Mouse (Mus musculus): ENCODE results near the gene Armh1. TPM values are rescaled to one million over a fixed set of nuclear protein-coding genes. Genes with fewer than 3 reads are reported as not detected.

Armh1 gene
- polyA plus RNA-seq, 1 experiment from 2014 or later: 1.4 TPM

GRCm38 (mm10) chr4:117280397-117280930 is 28.5 kb upstream of the Armh1 start:
- ATAC-seq (ENCODE audit: insufficient number of reproducible peaks, insufficient read depth, low FRiP score, low TSS enrichment, low read depth): no peak
- H3K4me1 ChIP-seq: peaks cover 19% of the 10 kb centered on the region
- WGBS: 89% methylated on average over 8 of the region's 8 CpGs
- no peak overlapping the region for H3K9ac ChIP-seq
- H3K4me2 ChIP-seq: no peak overlapping the region
- H3K9me3 ChIP-seq: no peaks in the 10 kb centered on the region
- H3K27me3 ChIP-seq: no peaks in the 10 kb centered on the region
- H3K36me3 ChIP-seq: peaks cover 99% of the 10 kb centered on the region
- no peak overlapping the region for H3K4me3 ChIP-seq
- no peak overlapping the region for H3K27ac ChIP-seq

- ATAC-seq (ENCODE audit: insufficient number of reproducible peaks, insufficient read depth, low FRiP score, low TSS enrichment, low read depth): no peak
- Histone ChIP-seq H3K9me3 (peaks cover 7% of the 10 kb centered on the region; the same call in 1 of the 2 replicates), H3K4me3 (no peak overlapping the region), H3K36me3 (peaks cover 99% of the 10 kb centered on the region), H3K27me3 (no peaks in the 10 kb centered on the region), H3K27ac (no peak overlapping the region), H3K9ac (no peak overlapping the region), H3K4me2 (no peak overlapping the region), H3K4me1 (peaks cover 14% of the 10 kb centered on the region)
- 84% methylated on average over 2 of the region's 2 CpGs for WGBS
These were observed 27.3 kb upstream of the Armh1 start for GRCm38 (mm10) chr4:117279253-117279642.

GRCm38 (mm10) chr4:117278381-117279252 is 26.7 kb upstream of the Armh1 start:
- peaks cover 99% of the 10 kb centered on the region for H3K36me3 ChIP-seq
- WGBS: 75% methylated on average over 10 of the region's 10 CpGs

GRCm38 (mm10) chr4:117277687-117278086 is 25.8 kb upstream of the Armh1 start:
- H3K4me2 ChIP-seq: no peak overlapping the region
- no peak overlapping the region for H3K4me3 ChIP-seq
- H3K9ac ChIP-seq: no peak overlapping the region
- ATAC-seq (ENCODE audit: insufficient number of reproducible peaks, insufficient read depth, low FRiP score, low TSS enrichment, low read depth): no peak
- H3K9me3 ChIP-seq: peaks cover 11% of the 10 kb centered on the region; the same call in 1 of the 2 replicates
- 91% methylated on average over 7 of the region's 7 CpGs for WGBS
- no peak overlapping the region for H3K27ac ChIP-seq
- H3K27me3 ChIP-seq: no peaks in the 10 kb centered on the region
- H3K4me1 ChIP-seq: no peaks in the 10 kb centered on the region
- H3K36me3 ChIP-seq: peaks cover 98% of the 10 kb centered on the region

More at GRCm38 (mm10) chr4:117278381-117279252, 26.7 kb upstream of the Armh1 start:
- Histone ChIP-seq H3K4me1 (peaks cover 8% of the 10 kb centered on the region), H3K9me3 (peaks cover 11% of the 10 kb centered on the region; the same call in 1 of the 2 replicates), H3K4me2 (no peak overlapping the region), H3K27ac (no peak overlapping the region), H3K9ac (no peak overlapping the region), H3K4me3 (no peak overlapping the region), H3K27me3 (no peaks in the 10 kb centered on the region)
- no peak for ATAC-seq (ENCODE audit: insufficient number of reproducible peaks, insufficient read depth, low FRiP score, low TSS enrichment, low read depth)

GRCm38 (mm10) chr4:117277021-117277420 is 25.1 kb upstream of the Armh1 start:
- Histone ChIP-seq H3K4me3 (no peak overlapping the region), H3K4me2 (no peak overlapping the region), H3K36me3 (peaks cover 99% of the 10 kb centered on the region), H3K9me3 (peaks cover 11% of the 10 kb centered on the region; the same call in 1 of the 2 replicates), H3K9ac (no peak overlapping the region), H3K27ac (no peak overlapping the region), H3K4me1 (0 out of 2 replicates have a peak, but pooled peaks cover 4% of the 10 kb centered on the region), H3K27me3 (no peaks in the 10 kb centered on the region)
- WGBS: 93% methylated on average over 13 of the region's 13 CpGs
- ATAC-seq (ENCODE audit: insufficient number of reproducible peaks, insufficient read depth, low FRiP score, low TSS enrichment, low read depth): no peak

- Histone ChIP-seq H3K4me2 (no peak overlapping the region), H3K4me1 (0 out of 2 replicates have a peak, but pooled peaks cover 4% of the 10 kb centered on the region), H3K9ac (no peak overlapping the region), H3K4me3 (no peak overlapping the region), H3K9me3 (peaks cover 11% of the 10 kb centered on the region; the same call in 1 of the 2 replicates), H3K36me3 (peaks cover 99% of the 10 kb centered on the region), H3K27ac (no peak overlapping the region), H3K27me3 (no peaks in the 10 kb centered on the region)
- 96% methylated on average over 17 of the region's 17 CpGs for WGBS
- no peak for ATAC-seq (ENCODE audit: insufficient number of reproducible peaks, insufficient read depth, low FRiP score, low TSS enrichment, low read depth)
These were observed 24.4 kb upstream of the Armh1 start for GRCm38 (mm10) chr4:117276281-117276711.

- WGBS: 95% methylated on average over 4 of the region's 4 CpGs
- Histone ChIP-seq H3K36me3 (peaks cover 89% of the 10 kb centered on the region), H3K4me2 (no peak overlapping the region), H3K9me3 (peaks cover 11% of the 10 kb centered on the region; the same call in 1 of the 2 replicates), H3K9ac (no peak overlapping the region), H3K4me1 (0 out of 2 replicates have a peak, but pooled peaks cover 4% of the 10 kb centered on the region), H3K27me3 (no peaks in the 10 kb centered on the region), H3K4me3 (no peak overlapping the region), H3K27ac (no peak overlapping the region)
- ATAC-seq (ENCODE audit: insufficient number of reproducible peaks, insufficient read depth, low FRiP score, low TSS enrichment, low read depth): no peak
These were observed 22.8 kb upstream of the Armh1 start for GRCm38 (mm10) chr4:117274720-117275119.

GRCm38 (mm10) chr4:117272459-117272858 is 20.5 kb upstream of the Armh1 start:
- H3K27ac ChIP-seq: no peak overlapping the region
- H3K4me1 ChIP-seq: 0 out of 2 replicates have a peak, but pooled peaks cover 4% of the 10 kb centered on the region
- H3K9me3 ChIP-seq: peaks cover 11% of the 10 kb centered on the region; the same call in 1 of the 2 replicates
- H3K27me3 ChIP-seq: no peaks in the 10 kb centered on the region
- H3K4me3 ChIP-seq: no peak overlapping the region
- 0 out of 2 replicates have a peak overlapping the region, but pooled peaks have one; percentile 22 for H3K9ac ChIP-seq
- no peak for ATAC-seq (ENCODE audit: insufficient number of reproducible peaks, insufficient read depth, low FRiP score, low TSS enrichment, low read depth)
- H3K4me2 ChIP-seq: no peak overlapping the region
- WGBS: 15% methylated on average over 12 of the region's 12 CpGs
- peaks cover 66% of the 10 kb centered on the region for H3K36me3 ChIP-seq

GRCm38 (mm10) chr4:117270278-117270677 is 18.4 kb upstream of the Armh1 start:
- Histone ChIP-seq H3K4me1 (0 out of 2 replicates have a peak, but pooled peaks cover 4% of the 10 kb centered on the region), H3K27ac (0 out of 2 replicates have a peak overlapping the region, but pooled peaks have one; percentile 22), H3K9ac (no peak overlapping the region), H3K9me3 (peaks cover 11% of the 10 kb centered on the region; the same call in 1 of the 2 replicates), H3K4me3 (no peak overlapping the region), H3K36me3 (peaks cover 44% of the 10 kb centered on the region), H3K27me3 (no peaks in the 10 kb centered on the region), H3K4me2 (no peak overlapping the region)
- no peak for ATAC-seq (ENCODE audit: insufficient number of reproducible peaks, insufficient read depth, low FRiP score, low TSS enrichment, low read depth)
- 14% methylated on average over 6 of the region's 6 CpGs for WGBS

GRCm38 (mm10) chr4:117267831-117268437 is 16.0 kb upstream of the Armh1 start:
- no peak overlapping the region for H3K9ac ChIP-seq
- ATAC-seq (ENCODE audit: insufficient number of reproducible peaks, insufficient read depth, low FRiP score, low TSS enrichment, low read depth): no peak
- no peak overlapping the region for H3K4me3 ChIP-seq

GRCm38 (mm10) chr4:117267284-117267683 is 15.4 kb upstream of the Armh1 start:
- no peak for ATAC-seq (ENCODE audit: insufficient number of reproducible peaks, insufficient read depth, low FRiP score, low TSS enrichment, low read depth)
- no peaks in the 10 kb centered on the region for H3K9me3 ChIP-seq
- H3K27me3 ChIP-seq: no peaks in the 10 kb centered on the region
- H3K4me3 ChIP-seq: no peak overlapping the region
- no peak overlapping the region for H3K9ac ChIP-seq
- 2% methylated on average over 2 of the region's 2 CpGs for WGBS
- peaks cover 15% of the 10 kb centered on the region for H3K36me3 ChIP-seq
- no peaks in the 10 kb centered on the region for H3K4me1 ChIP-seq
- H3K27ac ChIP-seq: no peak overlapping the region
- no peak overlapping the region for H3K4me2 ChIP-seq

More at GRCm38 (mm10) chr4:117267831-117268437, 16.0 kb upstream of the Armh1 start:
- Histone ChIP-seq H3K27me3 (no peaks in the 10 kb centered on the region), H3K27ac (no peak overlapping the region), H3K4me2 (no peak overlapping the region), H3K9me3 (no peaks in the 10 kb centered on the region), H3K4me1 (0 out of 2 replicates have a peak, but pooled peaks cover 4% of the 10 kb centered on the region), H3K36me3 (peaks cover 21% of the 10 kb centered on the region)
- 82% methylated on average over 25 of the region's 25 CpGs for WGBS
